8 mouse cellular contexts compared by ENCODE assay signal in the genomic region with DNA sequence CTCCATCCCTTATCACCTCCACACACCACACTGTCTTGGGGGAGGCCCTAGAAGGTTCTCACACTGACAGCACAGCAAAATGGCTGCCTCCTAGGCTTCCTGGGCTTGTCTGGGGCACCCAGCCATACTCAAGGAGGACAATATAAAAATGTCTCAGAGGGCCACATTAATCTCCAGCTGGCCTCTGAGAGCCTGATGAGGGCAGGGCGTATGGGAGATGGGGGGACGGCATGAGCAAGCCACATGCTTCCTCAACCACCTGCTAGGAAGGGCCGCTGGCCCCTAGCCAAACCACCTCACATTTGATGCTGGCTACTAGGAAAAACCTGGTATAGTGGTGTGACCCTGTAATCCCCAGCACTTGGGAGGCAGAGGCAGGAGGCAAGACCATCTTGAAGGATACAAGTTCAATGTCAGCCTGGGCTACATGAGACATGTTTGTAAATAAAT. TPM values are rescaled to one million over a fixed set of nuclear protein-coding genes. Genes with fewer than 3 reads are reported as not detected.
DNase-seq lines count a peak whose midpoint lies in the region; ATAC-seq and TF ChIP-seq lines count a peak whose summit lies in the region.
"Had no signal": no experiment of that assay in that cellular context is flagged by ENCODE, and none has a peak within 500 bp of the region (broad histone marks: within the 10 kb centered on the region; RNA-seq: fewer than 3 reads in every experiment).

No protein-coding gene starts in this region.

- TF ChIP-seq CTCF in MEL (IDR thresholded peaks at IDR 0.05 in 2 of 3, conservative IDR thresholded peaks at IDR 0.05 in 1 of 3; ENCODE audit: control insufficient read depth in 1 of 3, insufficient read depth in 1 of 3, low read depth in 2 of 3, low read length in 3 of 3, poor library complexity in 1 of 3, severe bottlenecking in 1 of 3) = no peak
- TF ChIP-seq CTCF in liver, embryonic 14.5 days (IDR thresholded peaks at IDR 0.05; ENCODE audit: low read depth) = no peak

- no peak for DNase-seq in kidney, postnatal 14 days
- DNase-seq in MEL (ENCODE audit: low read depth, low spot score) = peak; percentile 85
- peak; percentile 63 to 66 for DNase-seq in cerebellum, postnatal 10 days
- no peak for DNase-seq in liver, embryonic 14.5 days (ENCODE audit: low read depth in 3 of 3, low spot score in 3 of 3)
- no peak for DNase-seq in testis, postnatal 10 days (ENCODE audit: low spot score)

- H3K4me2 ChIP-seq in kidney, embryonic 15.5 days = 0 out of 2 replicates have a peak overlapping the region, but pooled peaks have one; percentile 50
- peak overlapping the region; percentile 68 for H3K4me2 ChIP-seq in liver, embryonic 14.5 days (ENCODE audit: low read depth)
- H3K4me2 ChIP-seq in hindbrain, embryonic 13.5 days = no peak overlapping the region

- peaks cover 43% of the 10 kb centered on the region for H3K79me2 ChIP-seq in MEL (ENCODE audit: control insufficient read depth, insufficient read depth, low read length, poor library complexity)

- peaks cover under 1% of the 10 kb centered on the region; the same call in 1 of the 2 replicates for H3K36me3 ChIP-seq in kidney, embryonic 15.5 days
- peaks cover 2 to 23% of the 10 kb centered on the region in 2 experiments; a peak in 3 of 4 replicates for H3K36me3 ChIP-seq in MEL (ENCODE audit: control insufficient read depth in 1 of 2, insufficient read depth in 2 of 2, low read length in 2 of 2)
- H3K36me3 ChIP-seq in liver, embryonic 14.5 days (replicated peaks; ENCODE audit: control insufficient read depth, insufficient read depth, low read depth) = peaks cover 4% of the 10 kb centered on the region; the same call in 1 of the 2 replicates
- no peaks in the 10 kb centered on the region for H3K36me3 ChIP-seq in hindbrain, embryonic 13.5 days

- no peaks in the 10 kb centered on the region for H3K9me3 ChIP-seq in kidney, embryonic 15.5 days (replicated peaks)
- no peaks in the 10 kb centered on the region for H3K9me3 ChIP-seq in MEL (replicated peaks; ENCODE audit: insufficient read depth, low read length)
- no peaks in the 10 kb centered on the region for H3K9me3 ChIP-seq in liver, embryonic 14.5 days (ENCODE audit: control insufficient read depth, low read length)
- no peaks in the 10 kb centered on the region for H3K9me3 ChIP-seq in hindbrain, embryonic 13.5 days
- H3K9me3 ChIP-seq: limb, embryonic 13.5 days had no signal

- H3K27ac ChIP-seq in kidney, embryonic 15.5 days = peak overlapping the region; percentile 77
- peak overlapping the region; percentile 94 for H3K27ac ChIP-seq in MEL (ENCODE audit: control insufficient read depth, low read depth, low read length)
- peak overlapping the region; percentile 74 for H3K27ac ChIP-seq in liver, embryonic 14.5 days
- H3K27ac ChIP-seq in hindbrain, embryonic 13.5 days = no peak overlapping the region

- no peak for TF ChIP-seq POLR2A in MEL (IDR thresholded peaks at IDR 0.05; ENCODE audit: control insufficient read depth in 1 of 2, insufficient read depth in 1 of 2, low read depth in 1 of 2, low read length in 2 of 2, poor library complexity in 1 of 2)

- no peaks in the 10 kb centered on the region for H3K27me3 ChIP-seq in kidney, embryonic 15.5 days
- no peaks in the 10 kb centered on the region for H3K27me3 ChIP-seq in MEL (ENCODE audit: control insufficient read depth in 1 of 2, insufficient read depth in 2 of 2, low read length in 2 of 2)
- no peaks in the 10 kb centered on the region for H3K27me3 ChIP-seq in liver, embryonic 14.5 days (ENCODE audit: control insufficient read depth, insufficient read depth, low read length)
- peaks cover 3% of the 10 kb centered on the region; the same call in 1 of the 2 replicates for H3K27me3 ChIP-seq in hindbrain, embryonic 13.5 days
- H3K27me3 ChIP-seq: limb, embryonic 13.5 days had no signal

- no peak for ATAC-seq in kidney, embryonic 15.5 days (replicated peaks; ENCODE audit: low FRiP score)
- peak; percentile 36 for ATAC-seq in liver, embryonic 14.5 days (ENCODE audit: insufficient read depth)
- no peak for ATAC-seq in hindbrain, embryonic 13.5 days (ENCODE audit: low FRiP score)

- 71% methylated on average over 3 of the region's 3 CpGs for WGBS in kidney, embryonic 15.5 days
- WGBS in liver, embryonic 14.5 days (ENCODE audit: insufficient replicate concordance) = 17% methylated on average over 3 of the region's 3 CpGs
- 67% methylated on average over 3 of the region's 3 CpGs for WGBS in hindbrain, embryonic 13.5 days

- H3K4me1 ChIP-seq in kidney, embryonic 15.5 days = peaks cover 69% of the 10 kb centered on the region
- H3K4me1 ChIP-seq in MEL (ENCODE audit: control insufficient read depth in 1 of 2, insufficient read depth in 2 of 2, low read length in 2 of 2) = peaks cover 15 to 41% of the 10 kb centered on the region in 2 experiments; a peak in 3 of 4 replicates
- peaks cover 50 to 60% of the 10 kb centered on the region in 2 experiments for H3K4me1 ChIP-seq in liver, embryonic 14.5 days (replicated peaks; ENCODE audit: control insufficient read depth in 2 of 2, insufficient read depth in 2 of 2, low read length in 1 of 2)
- H3K4me1 ChIP-seq in hindbrain, embryonic 13.5 days (replicated peaks) = peaks cover 60% of the 10 kb centered on the region

- no peak overlapping the region for H3K4me3 ChIP-seq in kidney, embryonic 15.5 days (replicated peaks)
- H3K4me3 ChIP-seq in MEL (ENCODE audit: control insufficient read depth in 1 of 2, insufficient read depth in 1 of 2, low read depth in 2 of 2, low read length in 2 of 2) = peak overlapping the region; percentile 61 to 90
- H3K4me3 ChIP-seq in liver, embryonic 14.5 days (ENCODE audit: insufficient read depth in 1 of 2, low read depth in 2 of 2, low read length in 2 of 2) = peak overlapping the region; percentile 48 to 53
- no peak overlapping the region for H3K4me3 ChIP-seq in hindbrain, embryonic 13.5 days

- TF ChIP-seq EP300 in MEL (IDR thresholded peaks at IDR 0.05; ENCODE audit: low read depth in 1 of 2, low read length in 2 of 2) = peak in 1 of 2 experiments; percentile 55; a peak in 3 of 4 replicates
- TF ChIP-seq EP300 in liver, embryonic 14.5 days (IDR thresholded peaks at IDR 0.05; ENCODE audit: low read depth) = no peak

- H3K9ac ChIP-seq in kidney, embryonic 15.5 days = no peak overlapping the region
- H3K9ac ChIP-seq in MEL (ENCODE audit: control insufficient read depth, low read depth, low read length, poor library complexity, severe bottlenecking) = peak overlapping the region; percentile 71
- peak overlapping the region; percentile 63 for H3K9ac ChIP-seq in liver, embryonic 14.5 days (replicated peaks)
- no peak overlapping the region for H3K9ac ChIP-seq in hindbrain, embryonic 13.5 days

- no peak for TF ChIP-seq RAD21 in MEL (IDR thresholded peaks at IDR 0.05; ENCODE audit: low read depth, low read length)

TF ChIP-seq in MEL, 35 proteins besides CTCF, POLR2A, EP300 and RAD21 (continues in another document):
- TF ChIP-seq HCFC1 (IDR thresholded peaks at IDR 0.05; ENCODE audit: low read depth, low read length) (no peak), CHD1 (IDR thresholded peaks at IDR 0.05; ENCODE audit: low read depth, low read length) (peak; percentile 83; the same call in 1 of the 2 replicates), ETS1 (IDR thresholded peaks at IDR 0.05; ENCODE audit: low read depth, low read length) (peak; percentile 86), POLR2AphosphoS5 (IDR thresholded peaks at IDR 0.05; ENCODE audit: borderline replicate concordance, low read depth, low read length) (no peak), RCOR1 (IDR thresholded peaks at IDR 0.05; ENCODE audit: low read depth, low read length) (no peak), POLR2AphosphoS2 (IDR thresholded peaks at IDR 0.05; ENCODE audit: low read length) (no peak), SMC3 (IDR thresholded peaks at IDR 0.05; ENCODE audit: low read depth, low read length) (no peak)

RNA-seq across cellular contexts. Expression of a gene that starts 3.3 kb away (rescaled TPM):
- polyA plus RNA-seq in kidney, embryonic 15.5 days (2015; fragmentation: Nextera tagmentation; extraction: Ambion mirVana) = 0.49 and 0.53 TPM in 2 replicates
- total RNA-seq in MEL (2012; rRNA removed) = 0.85 and 1.2 TPM in 2 replicates
- polyA plus RNA-seq in MEL (2012; ENCODE audit: insufficient read depth in 1 of 2, insufficient read length in 2 of 2, low read depth in 1 of 2, low replicate concordance in 2 of 2, missing spikeins in 1 of 2) = 10 to 100 TPM in 1 of 2 experiments, not detected in 1; 22.7 TPM
- 0.01 and 0.02 TPM in 2 replicates for polyA plus RNA-seq in liver, embryonic 14.5 days (2012; rRNA removed)
- polyA plus RNA-seq in liver, embryonic 14.5 days (2014; fragmentation: Nextera tagmentation; extraction: Ambion mirVana) = 0.63 and 0.96 TPM in 2 replicates
- polyA plus RNA-seq in hindbrain, embryonic 13.5 days (2015; fragmentation: Nextera tagmentation; extraction: Ambion mirVana) = 0.13 and 0.25 TPM in 2 replicates

RNA-seq across cellular contexts. Expression of a gene that starts 16.7 kb away (rescaled TPM):
- polyA plus RNA-seq in kidney, embryonic 15.5 days (2015; fragmentation: Nextera tagmentation; extraction: Ambion mirVana) = 1,215 and 1,266 TPM in 2 replicates
- total RNA-seq in MEL (2012; rRNA removed) = 0.19 and 0.59 TPM in 2 replicates
- 1 to 10 TPM in 1 of 2 experiments, not detected in 1; 3.4 TPM for polyA plus RNA-seq in MEL (2012; ENCODE audit: insufficient read depth in 1 of 2, insufficient read length in 2 of 2, low read depth in 1 of 2, low replicate concordance in 2 of 2, missing spikeins in 1 of 2)
- polyA plus RNA-seq in liver, embryonic 14.5 days (2012; rRNA removed) = 13.2 and 19.3 TPM in 2 replicates
- 12.7 and 13.7 TPM in 2 replicates for polyA plus RNA-seq in liver, embryonic 14.5 days (2014; fragmentation: Nextera tagmentation; extraction: Ambion mirVana)
- polyA plus RNA-seq in hindbrain, embryonic 13.5 days (2015; fragmentation: Nextera tagmentation; extraction: Ambion mirVana) = 313 and 316 TPM in 2 replicates

RNA-seq across cellular contexts. Expression of a gene that starts 21.8 kb away (rescaled TPM):
- 0.42 TPM in 1 of 2 replicates, not detected in the other for polyA plus RNA-seq in kidney, embryonic 15.5 days (2015; fragmentation: Nextera tagmentation; extraction: Ambion mirVana)
- 23.9 and 29.0 TPM in 2 replicates for total RNA-seq in MEL (2012; rRNA removed)
- 10 to 100 TPM in 1 of 2 experiments, not detected in 1; 21.5 TPM for polyA plus RNA-seq in MEL (2012; ENCODE audit: insufficient read depth in 1 of 2, insufficient read length in 2 of 2, low read depth in 1 of 2, low replicate concordance in 2 of 2, missing spikeins in 1 of 2)
- 0.06 and 0.08 TPM in 2 replicates for polyA plus RNA-seq in liver, embryonic 14.5 days (2012; rRNA removed)
- polyA plus RNA-seq in liver, embryonic 14.5 days (2014; fragmentation: Nextera tagmentation; extraction: Ambion mirVana) = not detected in 2 replicates
- polyA plus RNA-seq in hindbrain, embryonic 13.5 days (2015; fragmentation: Nextera tagmentation; extraction: Ambion mirVana) = 1.0 and 1.1 TPM in 2 replicates

RNA-seq across cellular contexts. Expression of a gene that starts 26.8 kb away (rescaled TPM):
- 37.7 and 46.7 TPM in 2 replicates for polyA plus RNA-seq in kidney, embryonic 15.5 days (2015; fragmentation: Nextera tagmentation; extraction: Ambion mirVana)
- 65.6 and 66.1 TPM in 2 replicates for total RNA-seq in MEL (2012; rRNA removed)
- polyA plus RNA-seq in MEL (2012; ENCODE audit: insufficient read depth in 1 of 2, insufficient read length in 2 of 2, low read depth in 1 of 2, low replicate concordance in 2 of 2, missing spikeins in 1 of 2) = 100 to 1,000 TPM in 1 of 2 experiments, not detected in 1; 165 TPM
- 55.9 and 60.7 TPM in 2 replicates for polyA plus RNA-seq in liver, embryonic 14.5 days (2012; rRNA removed)
- polyA plus RNA-seq in liver, embryonic 14.5 days (2014; fragmentation: Nextera tagmentation; extraction: Ambion mirVana) = 19.6 and 26.7 TPM in 2 replicates
- polyA plus RNA-seq in hindbrain, embryonic 13.5 days (2015; fragmentation: Nextera tagmentation; extraction: Ambion mirVana) = 25.0 and 26.0 TPM in 2 replicates

Comparison
In these comparisons a context has a peak if more than half of its experiments do, and no peak if none do; other contexts are left out.
1. H3K4me3 ChIP-seq: peak in MEL (2 of 2) and liver, embryonic 14.5 days (2 of 2); none in kidney, embryonic 15.5 days (single experiment) and hindbrain, embryonic 13.5 days (single experiment).
2. H3K9ac ChIP-seq: peak in MEL (single experiment) and liver, embryonic 14.5 days (single experiment); none in kidney, embryonic 15.5 days (single experiment) and hindbrain, embryonic 13.5 days (single experiment).
3. DNase-seq: peak in MEL (single experiment) and cerebellum, postnatal 10 days (2 of 2); none in kidney, postnatal 14 days (single experiment), liver, embryonic 14.5 days (0 of 3) and testis, postnatal 10 days (single experiment).
4. RNA of a gene that starts 16.7 kb away (polyA plus RNA-seq): 1,215 to 1,266 TPM in kidney, embryonic 15.5 days and 313 to 316 TPM in hindbrain, embryonic 13.5 days; 12.7 to 19.3 TPM in liver, embryonic 14.5 days and 3.4 TPM in MEL; every median in the first group is over 10 times any median in the second.